Mouse (Mus musculus): ENCODE results near the gene Daam2. TPM values are rescaled to one million over a fixed set of nuclear protein-coding genes. Genes with fewer than 3 reads are reported as not detected.

The Daam2 gene
- polyA plus RNA-seq, 1 experiment: 19.0 TPM

DNA sequence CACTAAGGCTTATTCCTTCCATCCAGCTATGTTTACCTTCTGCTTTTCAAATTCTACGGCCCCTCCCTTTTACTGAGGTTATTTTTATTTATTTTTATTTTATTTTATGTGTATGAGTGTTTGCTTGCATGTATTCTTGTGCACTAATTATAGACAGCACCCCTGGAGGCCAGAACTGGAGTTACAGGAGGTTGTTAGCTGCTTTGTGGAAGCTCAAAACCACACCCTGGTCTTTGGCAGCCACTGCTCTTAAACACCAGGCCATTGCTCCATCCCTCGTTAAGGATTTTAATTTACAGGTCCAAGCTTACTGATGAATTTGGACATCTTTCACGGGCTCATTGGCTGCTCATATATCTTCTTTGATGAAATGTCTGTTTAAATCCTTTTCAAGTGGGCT is 150.6 kb downstream of the Daam2 start:
- TF ChIP-seq POLR2A (IDR thresholded peaks at IDR 0.05; ENCODE audit: low read depth, low read length) (no peak), CTCF (IDR thresholded peaks at IDR 0.05; ENCODE audit: borderline replicate concordance, insufficient read depth, low read length) (no peak)
- Histone ChIP-seq H3K4me1 (ENCODE audit: control insufficient read depth, insufficient read depth, low read length) (no peaks in the 10 kb centered on the region), H3K4me3 (ENCODE audit: insufficient read depth, low read length) (no peak overlapping the region), H3K27ac (ENCODE audit: insufficient read depth, low read length) (no peak overlapping the region)

- TF ChIP-seq POLR2A (IDR thresholded peaks at IDR 0.05; ENCODE audit: low read depth, low read length): no peak
- TF ChIP-seq CTCF (IDR thresholded peaks at IDR 0.05; ENCODE audit: borderline replicate concordance, insufficient read depth, low read length): no peak
- H3K4me3 ChIP-seq (ENCODE audit: insufficient read depth, low read length): no peak overlapping the region
- no peaks in the 10 kb centered on the region for H3K4me1 ChIP-seq (ENCODE audit: control insufficient read depth, insufficient read depth, low read length)
- H3K27ac ChIP-seq (ENCODE audit: insufficient read depth, low read length): no peak overlapping the region
Measured at GRCm38 (mm10) chr17:49412974-49413373, 151.2 kb downstream of the Daam2 start.

Other genes with a start within 250 kb of the Daam2 start
- 18.5 and 19.5 TPM in 2 replicates for gene Mocs1, start 136.0 kb downstream of the Daam2 start, polyA plus RNA-seq (2011; ENCODE audit: insufficient read length, low read depth, missing spikeins)
- gene Kif6, start 50.8 kb upstream of the Daam2 start, polyA plus RNA-seq (2011; ENCODE audit: insufficient read length, low read depth, missing spikeins): 3.1 and 3.8 TPM in 2 replicates